Comparison of ENCODE assay signal across 10 mouse cellular contexts in the genomic region with DNA sequence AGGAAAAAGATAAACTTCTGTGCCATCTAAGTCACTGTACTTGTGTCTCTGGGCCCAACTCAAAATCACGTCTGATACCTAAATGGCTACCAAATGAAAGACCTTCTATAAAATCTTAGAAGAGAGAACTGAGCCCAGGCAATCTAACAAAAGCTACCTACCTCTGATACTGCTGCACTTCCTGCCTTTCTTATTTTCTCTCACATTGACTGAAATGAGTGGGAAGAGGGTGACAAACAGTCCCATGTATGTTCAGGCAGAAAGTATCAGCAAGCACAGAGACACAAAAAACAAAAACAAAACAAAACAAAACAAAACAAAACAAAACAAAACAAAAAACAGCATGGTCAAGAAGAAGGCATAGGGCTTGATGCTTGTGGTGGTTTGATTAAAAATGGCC.
"Had no signal": no experiment of that assay in that cellular context is flagged by ENCODE, and none has a peak within 500 bp of the region (broad histone marks: within the 10 kb centered on the region; RNA-seq: fewer than 3 reads in every experiment).

No protein-coding gene starts in this region.

- ATAC-seq: midbrain, embryonic 16.5 days had no signal

- DNase-seq: lung, adult 18-20 months; lung, embryonic 14.5 days; lung, postnatal 10 days; lung, postnatal 4 days; midbrain, embryonic 14.5 days; right cerebral cortex, postnatal 14 days; thymus, adult 2 months; thymus, postnatal 25 days; thymus, postnatal 4 days had no signal
